Mouse (Mus musculus) forebrain, embryonic 14.5 days (tissue): ENCODE data around the gene Dpp9. TPM values are rescaled to one million over a fixed set of nuclear protein-coding genes. Genes with fewer than 3 reads are reported as not detected.

Source experiments
- ATAC-seq: fragments of 200-750 bp; cut with Nextera tagmentation; 2 replicates; pipeline ENCODE4 v1.8.0; 2017; ENCODE audit warnings: mild to moderate bottlenecking, moderate library complexity
- DNase-seq: peaks from one replicate; pipeline ENCODE4 v3.0.0-alpha.2; 2015; ENCODE audit warnings: low spot score
- H3K27ac ChIP-seq: fragments of 300-500 bp; sonication (generic); 2 replicates; pipeline ENCODE4 v1.5.1; 2014; ENCODE audit warnings: low read depth, mild to moderate bottlenecking, control low read depth, low read length, moderate library complexity
- H3K27me3 ChIP-seq: fragments of 300-500 bp; sonication (generic); replicated peaks from 2 replicates; pipeline ENCODE4 v1.6.1; 2014; ENCODE audit warnings: low read length, control low read depth, mixed read lengths; ENCODE audit not compliant: control insufficient read depth, insufficient read depth
- H3K36me3 ChIP-seq: fragments of 300-500 bp; sonication (generic); 2 replicates; pipeline ENCODE4 v1.6.1; 2014; ENCODE audit warnings: low read length, control low read depth; ENCODE audit not compliant: control insufficient read depth, insufficient read depth
- H3K4me1 ChIP-seq: fragments of 300-500 bp; sonication (generic); 2 replicates; pipeline ENCODE4 v1.6.1; 2014; ENCODE audit warnings: antibody characterized with exemption, low read length, control low read depth; ENCODE audit not compliant: control insufficient read depth, insufficient read depth
- H3K4me2 ChIP-seq: fragments of 300-500 bp; sonication (generic); 2 replicates; pipeline ENCODE4 v1.6.1; 2014; ENCODE audit warnings: mild to moderate bottlenecking, control low read depth, low read length
- H3K4me3 ChIP-seq: fragments of 300-500 bp; sonication (generic); 2 replicates; pipeline ENCODE4 v1.5.1; 2014; ENCODE audit warnings: low read depth, low read length, control low read depth
- H3K9ac ChIP-seq: fragments of 300-500 bp; sonication (generic); 2 replicates; pipeline ENCODE4 v1.6.1; 2014; ENCODE audit warnings: mild to moderate bottlenecking, low read length, control low read depth, moderate library complexity
- H3K9me3 ChIP-seq: fragments of 300-500 bp; sonication (generic); replicated peaks from 2 replicates; pipeline ENCODE4 v1.6.1; 2016; ENCODE audit warnings: low read length, control low read depth, mixed read lengths; ENCODE audit not compliant: control insufficient read depth
- WGBS: fragments of 180-500 bp; shearing (Covaris S2); extraction: QIAGEN DNeasy Blood & Tissue Kit; methylation state at CpG from one replicate; pipeline ENCODE4 v1.1.7; 2014; 5-methylcytosine and 5-hydroxymethylcytosine counted together
- polyA plus RNA-seq: library from polyadenylated mRNA; unstranded; fragments of >200 nt; fragmentation: Nextera tagmentation; extraction: Ambion mirVana; gene quantifications from 2 replicates; pipeline ENCODE4 v1.2.1, GENCODE M21; 2014

Gene Dpp9
- polyA plus RNA-seq, 1 experiment from 2014 or later = 18.3 TPM

GRCm38 (mm10) chr17:56214229-56214628 lies 4.5 kb downstream of the Dpp9 start:
- ATAC-seq = no peak
- H3K4me3 ChIP-seq = no peak overlapping the region
- no peak overlapping the region for H3K4me2 ChIP-seq
- H3K27ac ChIP-seq = no peak overlapping the region
- H3K27me3 ChIP-seq = no peaks in the 10 kb centered on the region
- DNase-seq = no peak
- peaks cover 17% of the 10 kb centered on the region for H3K4me1 ChIP-seq
- no peak overlapping the region for H3K9ac ChIP-seq
- 63% methylated on average over 1 of the region's 1 CpGs for WGBS
- H3K9me3 ChIP-seq = no peaks in the 10 kb centered on the region
- H3K36me3 ChIP-seq = peaks cover 27% of the 10 kb centered on the region

GRCm38 (mm10) chr17:56212676-56213075 lies 6.0 kb downstream of the Dpp9 start:
- WGBS = 82% methylated on average over 6 of the region's 6 CpGs
- Histone ChIP-seq H3K36me3 (peaks cover 43% of the 10 kb centered on the region), H3K4me1 (peaks cover 13% of the 10 kb centered on the region), H3K9ac (no peak overlapping the region), H3K4me3 (no peak overlapping the region), H3K9me3 (no peaks in the 10 kb centered on the region), H3K27me3 (no peaks in the 10 kb centered on the region), H3K27ac (no peak overlapping the region), H3K4me2 (no peak overlapping the region)
- ATAC-seq (no peak), DNase-seq (no peak)

- ATAC-seq (no peak), DNase-seq (no peak)
- H3K4me3 ChIP-seq = no peak overlapping the region
- no peaks in the 10 kb centered on the region for H3K9me3 ChIP-seq
- 92% methylated on average over 2 of the region's 2 CpGs for WGBS
- H3K4me1 ChIP-seq = no peaks in the 10 kb centered on the region
- H3K9ac ChIP-seq = no peak overlapping the region
- H3K27ac ChIP-seq = no peak overlapping the region
- H3K36me3 ChIP-seq = peaks cover 59% of the 10 kb centered on the region
- H3K4me2 ChIP-seq = no peak overlapping the region
- no peaks in the 10 kb centered on the region for H3K27me3 ChIP-seq
Observed at GRCm38 (mm10) chr17:56211090-56211489, 7.6 kb downstream of the Dpp9 start.

- H3K4me2 ChIP-seq = no peak overlapping the region
- no peaks in the 10 kb centered on the region for H3K27me3 ChIP-seq
- no peak overlapping the region for H3K27ac ChIP-seq
- WGBS = 91% methylated on average over 3 of the region's 3 CpGs
- no peaks in the 10 kb centered on the region for H3K4me1 ChIP-seq
- no peak for ATAC-seq
- H3K36me3 ChIP-seq = peaks cover 81% of the 10 kb centered on the region
- no peak overlapping the region for H3K4me3 ChIP-seq
- no peak for DNase-seq
- H3K9me3 ChIP-seq = no peaks in the 10 kb centered on the region
- no peak overlapping the region for H3K9ac ChIP-seq
Observed at GRCm38 (mm10) chr17:56208821-56209220, 9.9 kb downstream of the Dpp9 start.

GRCm38 (mm10) chr17:56207963-56208530 lies 10.7 kb downstream of the Dpp9 start:
- H3K9ac ChIP-seq = no peak overlapping the region
- 93% methylated on average over 9 of the region's 9 CpGs for WGBS
- ATAC-seq = no peak
- no peaks in the 10 kb centered on the region for H3K4me1 ChIP-seq
- peaks cover 89% of the 10 kb centered on the region for H3K36me3 ChIP-seq
- H3K9me3 ChIP-seq = no peaks in the 10 kb centered on the region
- H3K27me3 ChIP-seq = no peaks in the 10 kb centered on the region
- DNase-seq = no peak
- H3K4me2 ChIP-seq = no peak overlapping the region
- no peak overlapping the region for H3K4me3 ChIP-seq
- no peak overlapping the region for H3K27ac ChIP-seq

- H3K4me3 ChIP-seq = no peak overlapping the region
- ATAC-seq (no peak), DNase-seq (no peak)
- H3K9me3 ChIP-seq = no peaks in the 10 kb centered on the region
- H3K27ac ChIP-seq = no peak overlapping the region
- no peak overlapping the region for H3K4me2 ChIP-seq
- H3K9ac ChIP-seq = no peak overlapping the region
- no peaks in the 10 kb centered on the region for H3K27me3 ChIP-seq
- no peaks in the 10 kb centered on the region for H3K4me1 ChIP-seq
- WGBS = 89% methylated on average over 6 of the region's 6 CpGs
- H3K36me3 ChIP-seq = peaks cover 96% of the 10 kb centered on the region
Observed at GRCm38 (mm10) chr17:56206986-56207674, 11.6 kb downstream of the Dpp9 start.

GRCm38 (mm10) chr17:56206276-56206884 lies 12.3 kb downstream of the Dpp9 start:
- H3K36me3 ChIP-seq = peaks cover 96% of the 10 kb centered on the region
- 93% methylated on average over 10 of the region's 10 CpGs for WGBS

GRCm38 (mm10) chr17:56203729-56204128 lies 15.0 kb downstream of the Dpp9 start:
- Histone ChIP-seq H3K9me3 (no peaks in the 10 kb centered on the region), H3K4me2 (no peak overlapping the region), H3K36me3 (peaks cover 87% of the 10 kb centered on the region), H3K4me3 (no peak overlapping the region), H3K27me3 (no peaks in the 10 kb centered on the region), H3K27ac (no peak overlapping the region), H3K9ac (no peak overlapping the region), H3K4me1 (no peaks in the 10 kb centered on the region)
- WGBS = 51% methylated on average over 3 of the region's 3 CpGs
- no peak for DNase-seq
- no peak for ATAC-seq

More at GRCm38 (mm10) chr17:56206276-56206884, 12.3 kb downstream of the Dpp9 start:
- no peak overlapping the region for H3K4me3 ChIP-seq
- no peaks in the 10 kb centered on the region for H3K4me1 ChIP-seq
- H3K27ac ChIP-seq = no peak overlapping the region
- ATAC-seq = no peak
- no peak for DNase-seq
- no peak overlapping the region for H3K4me2 ChIP-seq
- H3K9ac ChIP-seq = no peak overlapping the region
- H3K9me3 ChIP-seq = no peaks in the 10 kb centered on the region
- no peaks in the 10 kb centered on the region for H3K27me3 ChIP-seq

- H3K27me3 ChIP-seq = no peaks in the 10 kb centered on the region
- no peak for DNase-seq
- H3K27ac ChIP-seq = no peak overlapping the region
- WGBS = 95% methylated on average over 8 of the region's 8 CpGs
- ATAC-seq = no peak
- H3K36me3 ChIP-seq = peaks cover 87% of the 10 kb centered on the region
- no peaks in the 10 kb centered on the region for H3K9me3 ChIP-seq
- no peak overlapping the region for H3K4me2 ChIP-seq
- H3K4me1 ChIP-seq = no peaks in the 10 kb centered on the region
- H3K9ac ChIP-seq = no peak overlapping the region
- no peak overlapping the region for H3K4me3 ChIP-seq
Observed at GRCm38 (mm10) chr17:56202476-56202875, 16.2 kb downstream of the Dpp9 start.
